Mouse (Mus musculus): ENCODE data around the gene Skor1. TPM values are rescaled to one million over a fixed set of nuclear protein-coding genes. Genes with fewer than 3 reads are reported as not detected.

The Skor1 gene
- polyA plus RNA-seq, 1 experiment from 2014 or later: not detected

DNA sequence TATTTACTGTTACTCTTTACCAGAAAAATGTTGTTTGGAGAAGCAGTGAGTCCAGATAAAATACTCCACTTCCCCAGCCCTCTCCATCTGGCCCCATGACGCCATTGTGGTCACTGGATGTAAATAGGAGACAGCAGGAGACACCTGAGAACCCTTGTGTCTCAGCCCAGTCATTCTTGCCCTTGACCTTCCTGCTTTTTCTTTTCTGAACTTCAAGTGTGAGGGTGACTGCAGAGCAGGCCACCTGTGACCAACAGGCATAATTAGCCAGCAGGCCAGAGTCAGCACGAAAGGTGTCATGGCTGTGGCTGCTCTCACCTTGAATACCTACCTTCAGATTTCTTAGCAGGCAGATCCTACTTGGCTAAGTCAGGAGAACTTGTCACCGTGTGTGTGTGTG is 36.2 kb downstream of the Skor1 start:
- H3K9ac ChIP-seq (ENCODE audit: low read depth, low read length): no peak overlapping the region
- 59% methylated on average over 3 of the region's 3 CpGs for WGBS (ENCODE audit: insufficient replicate concordance)
- H3K27me3 ChIP-seq (ENCODE audit: control insufficient read depth, insufficient read depth, low read length): no peaks in the 10 kb centered on the region
- no peak overlapping the region for H3K27ac ChIP-seq (ENCODE audit: low read depth, low read length)
- H3K4me2 ChIP-seq: no peak overlapping the region
- no peak for ATAC-seq (replicated peaks; ENCODE audit: insufficient number of reproducible peaks, low FRiP score, low TSS enrichment)
- no peaks in the 10 kb centered on the region for H3K9me3 ChIP-seq (replicated peaks; ENCODE audit: control insufficient read depth, low read length)
- H3K4me1 ChIP-seq (ENCODE audit: control insufficient read depth, insufficient read depth, low read length): peaks cover 15% of the 10 kb centered on the region
- H3K4me3 ChIP-seq (ENCODE audit: low read depth, low read length): no peak overlapping the region
- H3K36me3 ChIP-seq (ENCODE audit: control insufficient read depth, insufficient read depth, low read length): no peaks in the 10 kb centered on the region

GRCm38 (mm10) chr9:63109782-63110087 is 39.0 kb downstream of the Skor1 start:
- Histone ChIP-seq H3K4me3 (ENCODE audit: low read depth, low read length) (no peak overlapping the region), H3K36me3 (ENCODE audit: control insufficient read depth, insufficient read depth, low read length) (no peaks in the 10 kb centered on the region), H3K9ac (ENCODE audit: low read depth, low read length) (no peak overlapping the region), H3K4me1 (ENCODE audit: control insufficient read depth, insufficient read depth, low read length) (peaks cover 15% of the 10 kb centered on the region), H3K9me3 (replicated peaks; ENCODE audit: control insufficient read depth, low read length) (no peaks in the 10 kb centered on the region), H3K4me2 (peak overlapping the region; percentile 66), H3K27me3 (ENCODE audit: control insufficient read depth, insufficient read depth, low read length) (no peaks in the 10 kb centered on the region), H3K27ac (ENCODE audit: low read depth, low read length) (peak overlapping the region; percentile 98)
- no peak for ATAC-seq (replicated peaks; ENCODE audit: insufficient number of reproducible peaks, low FRiP score, low TSS enrichment)
- WGBS (ENCODE audit: insufficient replicate concordance): 25% methylated on average over 2 of the region's 2 CpGs

DNA sequence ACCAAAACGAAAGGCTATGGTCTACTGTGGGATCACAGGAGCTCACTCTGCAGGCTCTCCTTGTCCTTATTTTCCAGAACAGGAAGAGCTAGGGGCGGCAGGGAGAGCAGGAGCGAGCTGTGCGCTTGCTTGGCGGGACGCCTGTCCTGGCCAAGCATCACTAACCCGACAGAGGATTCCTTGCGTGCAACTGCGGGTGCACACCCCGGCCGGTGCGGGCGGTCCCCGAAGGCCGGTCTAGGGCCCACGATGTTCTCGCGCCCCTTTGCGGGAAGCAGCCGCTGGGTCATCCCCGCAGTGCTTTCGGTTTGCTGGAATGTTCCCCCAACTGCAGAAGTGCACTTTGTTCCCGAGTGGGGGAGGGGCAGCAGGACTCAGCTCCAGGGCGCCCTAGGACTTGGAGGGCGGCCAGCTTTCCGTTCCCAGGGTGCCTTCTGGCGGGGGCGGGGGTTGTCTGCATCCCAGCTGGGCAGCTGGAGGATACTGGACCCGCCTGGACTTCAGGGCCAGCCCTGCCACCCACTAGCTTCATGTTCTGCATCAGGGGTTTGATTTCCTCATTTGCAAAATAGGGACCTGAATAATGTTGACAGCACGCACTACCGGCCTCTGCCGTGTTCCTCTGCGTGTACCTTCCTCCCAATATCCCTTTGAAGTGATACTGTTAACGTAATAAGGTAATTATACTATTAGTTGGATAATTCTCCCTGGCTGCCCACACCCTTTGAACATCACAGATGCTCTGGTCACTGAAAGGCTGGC is 39.6 kb downstream of the Skor1 start:
- Histone ChIP-seq H3K4me1 (ENCODE audit: control insufficient read depth, insufficient read depth, low read length) (peaks cover 15% of the 10 kb centered on the region), H3K27ac (ENCODE audit: low read depth, low read length) (peak overlapping the region; percentile 98), H3K9ac (ENCODE audit: low read depth, low read length) (peak overlapping the region; percentile 85), H3K36me3 (ENCODE audit: control insufficient read depth, insufficient read depth, low read length) (no peaks in the 10 kb centered on the region), H3K27me3 (ENCODE audit: control insufficient read depth, insufficient read depth, low read length) (no peaks in the 10 kb centered on the region), H3K4me3 (ENCODE audit: low read depth, low read length) (peak overlapping the region; percentile 52), H3K9me3 (replicated peaks; ENCODE audit: control insufficient read depth, low read length) (no peaks in the 10 kb centered on the region), H3K4me2 (peak overlapping the region; percentile 66)
- peak; percentile 82 for ATAC-seq (replicated peaks; ENCODE audit: insufficient number of reproducible peaks, low FRiP score, low TSS enrichment)
- 2% methylated on average over 33 of the region's 34 CpGs for WGBS (ENCODE audit: insufficient replicate concordance)

- Histone ChIP-seq H3K4me3 (ENCODE audit: low read depth, low read length) (peak overlapping the region; percentile 52), H3K9me3 (replicated peaks; ENCODE audit: control insufficient read depth, low read length) (no peaks in the 10 kb centered on the region), H3K9ac (ENCODE audit: low read depth, low read length) (peak overlapping the region; percentile 85), H3K4me1 (ENCODE audit: control insufficient read depth, insufficient read depth, low read length) (peaks cover 15% of the 10 kb centered on the region), H3K27ac (ENCODE audit: low read depth, low read length) (peak overlapping the region; percentile 98), H3K4me2 (peak overlapping the region; percentile 66), H3K36me3 (ENCODE audit: control insufficient read depth, insufficient read depth, low read length) (no peaks in the 10 kb centered on the region), H3K27me3 (ENCODE audit: control insufficient read depth, insufficient read depth, low read length) (no peaks in the 10 kb centered on the region)
- 35% methylated on average over 4 of the region's 4 CpGs for WGBS (ENCODE audit: insufficient replicate concordance)
- no peak for ATAC-seq (replicated peaks; ENCODE audit: insufficient number of reproducible peaks, low FRiP score, low TSS enrichment)
These were observed 40.2 kb downstream of the Skor1 start for GRCm38 (mm10) chr9:63108580-63108979.

- Histone ChIP-seq H3K27ac (ENCODE audit: low read depth, low read length) (no peak overlapping the region), H3K9me3 (replicated peaks; ENCODE audit: control insufficient read depth, low read length) (no peaks in the 10 kb centered on the region; the same call in 1 of the 2 replicates), H3K4me2 (no peak overlapping the region), H3K4me3 (ENCODE audit: low read depth, low read length) (no peak overlapping the region), H3K9ac (ENCODE audit: low read depth, low read length) (no peak overlapping the region), H3K27me3 (ENCODE audit: control insufficient read depth, insufficient read depth, low read length) (no peaks in the 10 kb centered on the region), H3K4me1 (ENCODE audit: control insufficient read depth, insufficient read depth, low read length) (peaks cover 3% of the 10 kb centered on the region; the same call in 1 of the 2 replicates), H3K36me3 (ENCODE audit: control insufficient read depth, insufficient read depth, low read length) (no peaks in the 10 kb centered on the region)
- WGBS (ENCODE audit: insufficient replicate concordance): 73% methylated on average over 5 of the region's 5 CpGs
- no peak for ATAC-seq (replicated peaks; ENCODE audit: insufficient number of reproducible peaks, low FRiP score, low TSS enrichment)
These were observed 48.1 kb downstream of the Skor1 start for GRCm38 (mm10) chr9:63100660-63101059.

- peaks cover 3% of the 10 kb centered on the region; the same call in 1 of the 2 replicates for H3K4me1 ChIP-seq (ENCODE audit: control insufficient read depth, insufficient read depth, low read length)
- no peak overlapping the region for H3K27ac ChIP-seq (ENCODE audit: low read depth, low read length)
- H3K27me3 ChIP-seq (ENCODE audit: control insufficient read depth, insufficient read depth, low read length): no peaks in the 10 kb centered on the region
- H3K36me3 ChIP-seq (ENCODE audit: control insufficient read depth, insufficient read depth, low read length): no peaks in the 10 kb centered on the region
- no peak overlapping the region for H3K4me3 ChIP-seq (ENCODE audit: low read depth, low read length)
- H3K9me3 ChIP-seq (replicated peaks; ENCODE audit: control insufficient read depth, low read length): no peaks in the 10 kb centered on the region; the same call in 1 of the 2 replicates
- no peak overlapping the region for H3K9ac ChIP-seq (ENCODE audit: low read depth, low read length)
- no peak for ATAC-seq (replicated peaks; ENCODE audit: insufficient number of reproducible peaks, low FRiP score, low TSS enrichment)
- no peak overlapping the region for H3K4me2 ChIP-seq
These were observed 48.9 kb downstream of the Skor1 start for GRCm38 (mm10) chr9:63099876-63100275.

DNA sequence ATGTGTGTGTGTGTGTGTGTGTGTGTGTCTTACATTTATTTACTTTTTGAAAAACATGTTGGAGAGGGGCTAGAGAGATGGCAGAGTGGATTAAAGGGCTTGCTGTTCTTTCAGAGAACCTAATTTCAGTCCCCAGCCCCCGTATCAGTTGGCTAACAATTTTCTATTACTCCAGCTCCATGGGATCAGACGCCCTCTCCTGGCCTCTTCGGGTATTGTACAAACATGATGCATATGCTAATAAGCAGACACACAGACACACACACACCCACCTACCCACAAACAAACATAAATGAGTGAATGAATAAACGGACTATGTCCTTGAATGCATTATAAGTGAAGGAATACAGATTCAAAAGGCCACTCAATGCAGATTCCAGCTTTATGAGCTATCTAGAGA is 49.4 kb downstream of the Skor1 start:
- Histone ChIP-seq H3K27ac (ENCODE audit: low read depth, low read length) (no peak overlapping the region), H3K36me3 (ENCODE audit: control insufficient read depth, insufficient read depth, low read length) (no peaks in the 10 kb centered on the region), H3K4me1 (ENCODE audit: control insufficient read depth, insufficient read depth, low read length) (peaks cover 3% of the 10 kb centered on the region; the same call in 1 of the 2 replicates), H3K9ac (ENCODE audit: low read depth, low read length) (no peak overlapping the region), H3K27me3 (ENCODE audit: control insufficient read depth, insufficient read depth, low read length) (no peaks in the 10 kb centered on the region), H3K9me3 (replicated peaks; ENCODE audit: control insufficient read depth, low read length) (no peaks in the 10 kb centered on the region; the same call in 1 of the 2 replicates), H3K4me3 (ENCODE audit: low read depth, low read length) (no peak overlapping the region), H3K4me2 (no peak overlapping the region)
- ATAC-seq (replicated peaks; ENCODE audit: insufficient number of reproducible peaks, low FRiP score, low TSS enrichment): no peak
- 77% methylated on average over 4 of the region's 4 CpGs for WGBS (ENCODE audit: insufficient replicate concordance)

- WGBS (ENCODE audit: insufficient replicate concordance): 79% methylated on average over 4 of the region's 4 CpGs
- Histone ChIP-seq H3K27ac (ENCODE audit: low read depth, low read length) (no peak overlapping the region), H3K27me3 (ENCODE audit: control insufficient read depth, insufficient read depth, low read length) (no peaks in the 10 kb centered on the region), H3K36me3 (ENCODE audit: control insufficient read depth, insufficient read depth, low read length) (no peaks in the 10 kb centered on the region), H3K9ac (ENCODE audit: low read depth, low read length) (no peak overlapping the region), H3K4me1 (ENCODE audit: control insufficient read depth, insufficient read depth, low read length) (peaks cover 3% of the 10 kb centered on the region; the same call in 1 of the 2 replicates), H3K4me3 (ENCODE audit: low read depth, low read length) (no peak overlapping the region), H3K4me2 (no peak overlapping the region), H3K9me3 (replicated peaks; ENCODE audit: control insufficient read depth, low read length) (no peaks in the 10 kb centered on the region; the same call in 1 of the 2 replicates)
- ATAC-seq (replicated peaks; ENCODE audit: insufficient number of reproducible peaks, low FRiP score, low TSS enrichment): no peak
These were observed 49.9 kb downstream of the Skor1 start for GRCm38 (mm10) chr9:63098887-63099286.

DNA sequence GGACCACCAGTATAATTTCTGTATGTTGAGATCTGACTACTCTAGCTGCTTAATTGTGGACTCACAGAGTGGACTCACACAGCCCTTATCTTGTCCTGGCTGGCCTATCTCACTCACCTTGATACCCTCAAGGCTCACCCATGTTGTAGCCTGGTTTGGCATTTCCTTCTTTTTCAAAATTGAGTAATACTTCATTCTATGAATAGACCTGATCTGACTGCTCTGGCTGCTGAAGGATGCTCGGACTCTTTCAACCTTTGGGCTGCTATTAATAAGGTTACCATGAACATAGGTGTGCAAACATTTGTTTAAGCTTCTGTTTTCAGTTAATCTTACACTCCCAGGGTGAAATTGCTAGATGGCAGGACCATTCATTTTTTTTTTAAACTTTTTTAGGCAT is 51.6 kb downstream of the Skor1 start:
- H3K4me3 ChIP-seq (ENCODE audit: low read depth, low read length): no peak overlapping the region
- H3K4me1 ChIP-seq (ENCODE audit: control insufficient read depth, insufficient read depth, low read length): peaks cover 10% of the 10 kb centered on the region
- H3K9ac ChIP-seq (ENCODE audit: low read depth, low read length): no peak overlapping the region
- H3K4me2 ChIP-seq: no peak overlapping the region
- H3K9me3 ChIP-seq (replicated peaks; ENCODE audit: control insufficient read depth, low read length): no peaks in the 10 kb centered on the region; the same call in 1 of the 2 replicates
- ATAC-seq (replicated peaks; ENCODE audit: insufficient number of reproducible peaks, low FRiP score, low TSS enrichment): no peak
- no peaks in the 10 kb centered on the region for H3K27me3 ChIP-seq (ENCODE audit: control insufficient read depth, insufficient read depth, low read length)
- no peak overlapping the region for H3K27ac ChIP-seq (ENCODE audit: low read depth, low read length)
- no peaks in the 10 kb centered on the region for H3K36me3 ChIP-seq (ENCODE audit: control insufficient read depth, insufficient read depth, low read length)
- 50% methylated on average over 1 of the region's 1 CpGs for WGBS (ENCODE audit: insufficient replicate concordance)
